Mouse (Mus musculus): ENCODE results near the gene BC051019. TPM values are rescaled to one million over a fixed set of nuclear protein-coding genes. Genes with fewer than 3 reads are reported as not detected.

BC051019 gene
- polyA plus RNA-seq, 1 experiment: not detected

DNA sequence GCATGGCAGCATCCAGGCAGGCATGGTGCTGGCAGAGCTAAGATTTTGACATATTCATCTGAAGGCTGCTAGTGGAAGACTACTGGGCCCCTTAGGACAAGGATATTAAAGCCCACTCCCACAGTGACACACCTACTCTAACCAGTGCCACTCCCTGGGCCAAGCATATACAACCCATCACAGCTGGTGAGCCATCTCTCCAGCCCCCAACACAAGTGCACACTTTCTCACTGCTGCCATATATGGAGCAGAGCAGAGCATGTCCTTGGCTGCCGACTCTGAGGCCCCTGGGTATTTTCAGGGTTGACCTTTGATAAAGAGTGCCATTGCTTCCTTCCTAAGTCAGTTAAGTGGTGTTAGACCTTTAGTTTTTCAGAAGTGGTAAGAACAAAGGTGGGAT, 13.6 kb downstream of the BC051019 start:
- Histone ChIP-seq H3K4me3 (ENCODE audit: low read depth, low read length) (no peak overlapping the region), H3K27me3 (ENCODE audit: control insufficient read depth, insufficient read depth, low read length) (no peaks in the 10 kb centered on the region), H3K27ac (ENCODE audit: insufficient read depth, low read depth, low read length) (peak overlapping the region; percentile 2; the same call in 1 of the 2 replicates), H3K36me3 (ENCODE audit: control insufficient read depth, insufficient read depth, low read length) (peaks cover 17% of the 10 kb centered on the region), H3K4me1 (ENCODE audit: control insufficient read depth, insufficient read depth, insufficient read length, low read length) (peaks cover under 1% of the 10 kb centered on the region; the same call in 1 of the 2 replicates)
- TF ChIP-seq POLR2A (IDR thresholded peaks at IDR 0.05; ENCODE audit: low read depth, low read length) (no peak), CTCF (IDR thresholded peaks at IDR 0.05; ENCODE audit: extremely low read depth, insufficient read length, insufficient replicate concordance, low read depth, low read length) (no peak)
- WGBS: 33% methylated on average over 1 of the region's 1 CpGs

DNA sequence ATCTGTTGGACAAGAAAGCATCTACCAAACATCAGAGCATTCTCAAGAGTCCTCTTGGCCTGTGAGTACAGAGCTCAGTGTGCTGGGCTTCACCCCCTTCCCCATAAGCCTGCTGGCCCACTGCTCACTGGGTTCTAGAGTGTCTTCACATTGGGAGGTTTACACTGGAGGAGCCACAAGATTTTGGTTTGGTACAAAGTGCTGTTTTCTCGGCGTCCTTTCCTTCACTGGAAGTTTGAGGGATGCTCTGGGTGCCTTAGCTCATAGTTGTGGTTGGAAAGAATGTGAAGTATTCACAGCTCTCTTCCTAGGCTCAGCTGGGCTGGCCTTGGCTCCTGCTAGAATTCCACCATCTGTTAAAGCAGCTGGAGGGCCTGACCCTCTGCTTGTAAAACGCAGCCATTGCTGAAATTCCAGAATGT, 14.7 kb downstream of the BC051019 start:
- Histone ChIP-seq H3K27me3 (ENCODE audit: control insufficient read depth, insufficient read depth, low read length) (no peaks in the 10 kb centered on the region), H3K4me3 (ENCODE audit: low read depth, low read length) (no peak overlapping the region), H3K4me1 (ENCODE audit: control insufficient read depth, insufficient read depth, insufficient read length, low read length) (peaks cover 5% of the 10 kb centered on the region; the same call in 1 of the 2 replicates), H3K36me3 (ENCODE audit: control insufficient read depth, insufficient read depth, low read length) (peaks cover 17% of the 10 kb centered on the region), H3K27ac (ENCODE audit: insufficient read depth, low read depth, low read length) (no peak overlapping the region)
- no peak for TF ChIP-seq POLR2A (IDR thresholded peaks at IDR 0.05; ENCODE audit: low read depth, low read length)
- no peak for TF ChIP-seq CTCF (IDR thresholded peaks at IDR 0.05; ENCODE audit: extremely low read depth, insufficient read length, insufficient replicate concordance, low read depth, low read length)
- WGBS: 65% methylated on average over 3 of the region's 3 CpGs

DNA sequence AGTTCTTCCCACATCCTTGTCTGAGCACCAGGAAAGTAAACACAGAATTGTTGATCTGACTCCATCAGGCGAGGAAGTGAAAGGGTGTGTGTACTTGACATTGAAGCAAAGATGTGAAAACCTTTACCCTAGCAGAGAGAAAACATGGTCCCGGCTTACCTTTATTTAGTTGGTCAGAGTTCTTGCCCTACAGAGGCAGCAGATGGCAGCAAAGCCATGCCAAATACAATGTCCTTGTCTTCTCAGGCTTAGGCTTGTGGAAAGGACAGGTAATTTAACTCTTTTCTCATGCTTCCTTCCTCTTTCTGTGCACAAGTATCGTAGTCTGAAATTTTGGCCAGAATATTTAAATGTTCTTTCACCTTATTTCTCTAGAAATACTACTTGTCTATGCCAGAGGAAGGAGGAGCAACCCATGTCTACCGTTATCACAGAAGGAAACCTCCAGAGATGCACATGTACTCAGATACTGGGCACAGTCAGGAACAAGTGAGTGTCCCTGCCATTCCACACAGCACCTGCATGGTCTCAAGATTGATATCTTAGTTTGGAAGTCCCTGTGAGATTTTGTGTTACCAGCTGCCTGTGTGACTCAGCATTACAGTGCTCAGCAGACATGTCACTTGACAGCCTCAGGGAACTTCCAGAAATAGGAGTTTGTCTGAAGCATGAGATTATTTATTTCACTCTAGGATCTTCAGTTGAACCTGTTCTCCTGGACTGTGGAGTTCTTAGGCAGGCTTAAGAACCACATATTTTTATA, 16.4 kb downstream of the BC051019 start:
- Histone ChIP-seq H3K36me3 (ENCODE audit: control insufficient read depth, insufficient read depth, low read length) (peaks cover 13% of the 10 kb centered on the region), H3K27me3 (ENCODE audit: control insufficient read depth, insufficient read depth, low read length) (no peaks in the 10 kb centered on the region), H3K4me1 (ENCODE audit: control insufficient read depth, insufficient read depth, insufficient read length, low read length) (peaks cover 8% of the 10 kb centered on the region; the same call in 1 of the 2 replicates), H3K27ac (ENCODE audit: insufficient read depth, low read depth, low read length) (no peak overlapping the region), H3K4me3 (ENCODE audit: low read depth, low read length) (no peak overlapping the region)
- WGBS: 35% methylated on average over 4 of the region's 4 CpGs
- no peak for TF ChIP-seq POLR2A (IDR thresholded peaks at IDR 0.05; ENCODE audit: low read depth, low read length)

DNA sequence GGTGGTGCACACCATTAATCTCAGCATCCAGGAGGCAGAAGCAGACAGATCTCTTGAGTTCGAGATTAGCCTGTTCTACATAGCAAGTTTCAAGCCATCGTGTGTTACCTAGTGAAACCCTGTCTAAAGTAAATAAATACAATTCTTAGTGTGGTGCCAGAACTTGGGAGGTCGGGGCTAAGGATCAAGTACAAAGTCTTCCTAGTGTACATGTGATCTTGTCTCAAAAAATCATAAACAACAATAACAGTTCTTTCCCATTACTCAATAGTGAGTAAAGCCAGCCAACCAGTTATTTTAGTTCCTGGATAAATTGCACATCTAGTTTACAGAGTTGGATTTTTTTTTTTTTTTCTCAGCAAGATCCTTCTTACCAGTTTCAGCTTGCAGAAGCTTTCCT, 19.2 kb downstream of the BC051019 start:
- 26% methylated on average over 3 of the region's 3 CpGs for WGBS
- no peaks in the 10 kb centered on the region for H3K27me3 ChIP-seq (ENCODE audit: control insufficient read depth, insufficient read depth, low read length)
- H3K4me1 ChIP-seq (ENCODE audit: control insufficient read depth, insufficient read depth, insufficient read length, low read length): peaks cover 8% of the 10 kb centered on the region; the same call in 1 of the 2 replicates
- H3K36me3 ChIP-seq (ENCODE audit: control insufficient read depth, insufficient read depth, low read length): peaks cover 6% of the 10 kb centered on the region; the same call in 1 of the 2 replicates
- H3K27ac ChIP-seq (ENCODE audit: insufficient read depth, low read depth, low read length): no peak overlapping the region
- no peak overlapping the region for H3K4me3 ChIP-seq (ENCODE audit: low read depth, low read length)
- TF ChIP-seq CTCF (IDR thresholded peaks at IDR 0.05; ENCODE audit: extremely low read depth, insufficient read length, insufficient replicate concordance, low read depth, low read length) (no peak), POLR2A (IDR thresholded peaks at IDR 0.05; ENCODE audit: low read depth, low read length) (no peak)

DNA sequence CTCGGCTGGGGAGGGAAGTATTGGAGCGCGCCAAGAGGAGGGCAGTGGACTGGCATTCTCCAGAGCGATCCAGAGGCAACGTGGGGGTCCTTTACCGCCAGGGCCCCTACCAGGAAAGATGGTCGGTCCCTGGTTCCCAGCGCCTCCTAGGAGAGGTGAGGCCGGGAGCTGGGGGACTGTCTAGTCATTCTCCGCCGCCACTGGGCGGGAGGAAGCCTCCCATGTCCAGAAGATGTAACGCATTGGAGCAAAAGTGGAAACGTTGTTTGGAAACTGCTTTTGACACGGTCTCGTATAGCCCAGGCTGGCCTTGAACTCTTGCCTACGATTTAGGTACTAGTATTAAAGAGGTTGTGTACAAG, 19.7 kb downstream of the BC051019 start:
- no peak for TF ChIP-seq CTCF (IDR thresholded peaks at IDR 0.05; ENCODE audit: extremely low read depth, insufficient read length, insufficient replicate concordance, low read depth, low read length)
- TF ChIP-seq POLR2A (IDR thresholded peaks at IDR 0.05; ENCODE audit: low read depth, low read length): no peak
- Histone ChIP-seq H3K27me3 (ENCODE audit: control insufficient read depth, insufficient read depth, low read length) (no peaks in the 10 kb centered on the region), H3K27ac (ENCODE audit: insufficient read depth, low read depth, low read length) (peak overlapping the region; percentile 19; the same call in 1 of the 2 replicates), H3K36me3 (ENCODE audit: control insufficient read depth, insufficient read depth, low read length) (peaks cover 4% of the 10 kb centered on the region; the same call in 1 of the 2 replicates), H3K4me1 (ENCODE audit: control insufficient read depth, insufficient read depth, insufficient read length, low read length) (peaks cover 8% of the 10 kb centered on the region; the same call in 1 of the 2 replicates), H3K4me3 (ENCODE audit: low read depth, low read length) (peak overlapping the region; percentile 97)
- WGBS: 2% methylated on average over 17 of the region's 17 CpGs

DNA sequence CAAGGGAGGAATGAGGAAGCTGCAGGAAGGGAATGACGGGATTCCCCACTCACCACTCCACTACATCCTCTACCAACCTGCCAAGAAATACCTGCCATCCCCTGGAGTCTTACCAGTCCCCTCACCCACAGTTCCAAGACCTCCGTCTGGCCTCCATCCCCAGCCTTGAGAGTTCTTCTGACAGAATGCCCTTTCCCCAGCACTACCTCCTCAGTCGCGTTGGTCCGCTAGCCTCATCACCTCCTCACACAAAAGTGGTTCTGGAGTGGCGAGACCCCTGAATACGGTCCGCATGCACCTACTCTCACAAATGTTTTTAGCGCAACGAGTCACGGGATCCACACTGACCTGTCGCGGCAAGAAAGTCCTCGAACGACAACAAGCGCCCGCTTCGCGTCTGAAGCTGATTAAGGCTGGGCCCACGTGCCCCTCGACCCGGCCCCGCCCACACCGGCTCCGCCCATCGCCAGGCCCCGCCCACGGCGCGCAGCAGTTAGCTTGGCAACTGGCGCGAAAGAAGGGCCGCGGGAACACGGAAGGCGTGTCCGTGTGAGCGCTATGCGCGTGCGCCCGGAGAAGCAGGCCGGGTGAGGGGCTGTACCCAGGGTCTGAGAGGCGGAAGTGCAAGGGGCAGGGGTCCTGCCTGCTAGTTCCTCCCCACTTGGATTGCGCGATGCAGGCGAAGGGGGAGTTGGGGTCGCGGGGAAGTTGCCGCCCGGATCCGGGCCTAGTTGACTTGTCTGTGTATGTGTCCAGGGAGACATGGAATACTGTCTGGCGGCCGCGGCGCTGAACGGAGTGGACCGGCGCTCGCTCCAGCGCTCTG, 20.2 kb downstream of the BC051019 start, which contains the start of the genes St5 and Akip1:
Gene St5, minus strand, starts transcription at position 416 of the 826 bp plus-strand sequence.
Gene Akip1, plus strand, starts transcription at position 501 of the 826 bp plus-strand sequence.
- Histone ChIP-seq H3K27ac (ENCODE audit: insufficient read depth, low read depth, low read length) (peak within 1 kb of the TSS; percentile 19; the same call in 1 of the 2 replicates), H3K4me3 (ENCODE audit: low read depth, low read length) (peak within 1 kb of the TSS; percentile 97), H3K4me1 (ENCODE audit: control insufficient read depth, insufficient read depth, insufficient read length, low read length) (peaks cover 8% of the 10 kb centered on the region; the same call in 1 of the 2 replicates), H3K27me3 (ENCODE audit: control insufficient read depth, insufficient read depth, low read length) (no peaks in the 10 kb centered on the region), H3K36me3 (ENCODE audit: control insufficient read depth, insufficient read depth, low read length) (0 out of 2 replicates have a peak, but pooled peaks cover 2% of the 10 kb centered on the region)
- TF ChIP-seq CTCF (IDR thresholded peaks at IDR 0.05; ENCODE audit: extremely low read depth, insufficient read length, insufficient replicate concordance, low read depth, low read length): no peak
- peak; percentile 70 for TF ChIP-seq POLR2A (IDR thresholded peaks at IDR 0.05; ENCODE audit: low read depth, low read length)
- WGBS: 2% methylated on average over 61 of the region's 61 CpGs
